Mouse (Mus musculus) E14TG2a.4 (cell line): Measurements from ENCODE around the gene Zswim5.

Experiments used
- CTCF ChIP-seq: conservative IDR thresholded peaks from 2 replicates; pipeline ENCODE4 v1.5.1; 2014; ENCODE audit warnings: low read length
- POU5F1 ChIP-seq: IDR thresholded peaks from 2 replicates; pipeline ENCODE4 v1.6.1; 2014; ENCODE audit warnings: low read length, borderline replicate concordance

GRCm38 (mm10) chr4:116954951-116955350 is 77.8 kb downstream of the Zswim5 start:
- TF ChIP-seq CTCF = no peak
- TF ChIP-seq POU5F1 = no peak
